Mouse (Mus musculus): ENCODE measurements around the gene Psmd14. TPM values are rescaled to one million over a fixed set of nuclear protein-coding genes. Genes with fewer than 3 reads are reported as not detected.

Gene Psmd14
- total and polyA plus RNA-seq, 3 experiments = 156 to 217 TPM; not detected in 1

GRCm38 (mm10) chr2:61805541-61806345, 94.2 kb downstream of the Psmd14 start:
- TF ChIP-seq USF1 (IDR thresholded peaks at IDR 0.05; ENCODE audit: low read depth, low read length) (no peak), USF2 (IDR thresholded peaks at IDR 0.05; ENCODE audit: borderline replicate concordance in 1 of 2, insufficient read depth in 1 of 2, low read depth in 1 of 2, low read length in 2 of 2) (no peak), POLR2AphosphoS2 (IDR thresholded peaks at IDR 0.05; ENCODE audit: low read length) (no peak), BHLHE40 (IDR thresholded peaks at IDR 0.05; ENCODE audit: borderline replicate concordance, low read depth, low read length) (no peak), JUND (IDR thresholded peaks at IDR 0.05; ENCODE audit: low read depth, low read length) (no peak), ZMIZ1 (IDR thresholded peaks at IDR 0.05; ENCODE audit: low read depth, low read length) (no peak), RCOR1 (IDR thresholded peaks at IDR 0.05; ENCODE audit: low read depth, low read length) (no peak), SMC3 (IDR thresholded peaks at IDR 0.05; ENCODE audit: low read depth, low read length) (no peak), MAZ (IDR thresholded peaks at IDR 0.05; ENCODE audit: low read depth, low read length) (no peak), CTCF (IDR thresholded peaks at IDR 0.05 in 2 of 3, conservative IDR thresholded peaks at IDR 0.05 in 1 of 3; ENCODE audit: control insufficient read depth in 1 of 3, insufficient read depth in 1 of 3, low read depth in 2 of 3, low read length in 3 of 3, poor library complexity in 1 of 3, severe bottlenecking in 1 of 3) (no peak), MAFK (IDR thresholded peaks at IDR 0.05; ENCODE audit: borderline replicate concordance, low read depth, low read length) (no peak), TCF12 (IDR thresholded peaks at IDR 0.05; ENCODE audit: low read depth, low read length) (no peak), MYB (IDR thresholded peaks at IDR 0.05; ENCODE audit: low read depth, low read length) (no peak), UBTF (IDR thresholded peaks at IDR 0.05; ENCODE audit: borderline replicate concordance, insufficient read depth, low read depth, low read length) (no peak)
- Histone ChIP-seq H3K27me3 (ENCODE audit: control insufficient read depth in 1 of 2, insufficient read depth in 2 of 2, low read length in 2 of 2) (no peaks in the 10 kb centered on the region), H3K9ac (ENCODE audit: control insufficient read depth, low read depth, low read length, poor library complexity, severe bottlenecking) (no peak overlapping the region), H3K4me1 (ENCODE audit: control insufficient read depth in 1 of 2, insufficient read depth in 2 of 2, low read length in 2 of 2) (peaks cover 4 to 5% of the 10 kb centered on the region in 2 experiments; a peak in 3 of 4 replicates), H3K27ac (ENCODE audit: control insufficient read depth, low read depth, low read length) (no peak overlapping the region), H3K36me3 (ENCODE audit: control insufficient read depth in 1 of 2, insufficient read depth in 2 of 2, low read length in 2 of 2) (peaks cover 1 to 6% of the 10 kb centered on the region in 2 experiments; a peak in 2 of 4 replicates), H3K79me2 (ENCODE audit: control insufficient read depth, insufficient read depth, low read length, poor library complexity) (no peaks in the 10 kb centered on the region), H3K9me3 (replicated peaks; ENCODE audit: insufficient read depth, low read length) (no peaks in the 10 kb centered on the region), H3K4me3 (ENCODE audit: control insufficient read depth in 1 of 2, insufficient read depth in 1 of 2, low read depth in 2 of 2, low read length in 2 of 2) (no peak overlapping the region)
- no peak for DNase-seq (ENCODE audit: low read depth, low spot score)

GRCm38 (mm10) chr2:61806346-61806825, 94.9 kb downstream of the Psmd14 start:
- DNase-seq (ENCODE audit: low read depth, low spot score) = no peak
- TF ChIP-seq MAFK (IDR thresholded peaks at IDR 0.05; ENCODE audit: borderline replicate concordance, low read depth, low read length) = no peak
- no peak for TF ChIP-seq ZKSCAN1 (IDR thresholded peaks at IDR 0.05; ENCODE audit: low read depth, low read length)
- TF ChIP-seq GATA1 (IDR thresholded peaks at IDR 0.05; ENCODE audit: low read depth, low read length) = no peak
- TF ChIP-seq RAD21 (IDR thresholded peaks at IDR 0.05; ENCODE audit: low read depth, low read length) = no peak
- TF ChIP-seq POLR2AphosphoS5 (IDR thresholded peaks at IDR 0.05; ENCODE audit: borderline replicate concordance, low read depth, low read length) = no peak
- TF ChIP-seq RCOR1 (IDR thresholded peaks at IDR 0.05; ENCODE audit: low read depth, low read length) = no peak
- no peak for TF ChIP-seq TCF12 (IDR thresholded peaks at IDR 0.05; ENCODE audit: low read depth, low read length)
- no peak for TF ChIP-seq SMC3 (IDR thresholded peaks at IDR 0.05; ENCODE audit: low read depth, low read length)
- no peak for TF ChIP-seq ETS1 (IDR thresholded peaks at IDR 0.05; ENCODE audit: low read depth, low read length)
- TF ChIP-seq MYC (IDR thresholded peaks at IDR 0.05; ENCODE audit: low read depth, low read length) = no peak
- Histone ChIP-seq H3K9ac (ENCODE audit: control insufficient read depth, low read depth, low read length, poor library complexity, severe bottlenecking) (no peak overlapping the region), H3K79me2 (ENCODE audit: control insufficient read depth, insufficient read depth, low read length, poor library complexity) (no peaks in the 10 kb centered on the region), H3K4me3 (ENCODE audit: control insufficient read depth in 1 of 2, insufficient read depth in 1 of 2, low read depth in 2 of 2, low read length in 2 of 2) (no peak overlapping the region), H3K27me3 (ENCODE audit: control insufficient read depth in 1 of 2, insufficient read depth in 2 of 2, low read length in 2 of 2) (no peaks in the 10 kb centered on the region), H3K36me3 (ENCODE audit: control insufficient read depth in 1 of 2, insufficient read depth in 2 of 2, low read length in 2 of 2) (peaks cover 0 to 6% of the 10 kb centered on the region in 2 experiments; a peak in 1 of 4 replicates), H3K27ac (ENCODE audit: control insufficient read depth, low read depth, low read length) (no peak overlapping the region), H3K4me1 (ENCODE audit: control insufficient read depth in 1 of 2, insufficient read depth in 2 of 2, low read length in 2 of 2) (peaks cover 4 to 5% of the 10 kb centered on the region in 2 experiments; a peak in 3 of 4 replicates), H3K9me3 (replicated peaks; ENCODE audit: insufficient read depth, low read length) (no peaks in the 10 kb centered on the region)

Measured in MEL (cell line).